Mouse (Mus musculus): ENCODE data around the gene Tle4.

The Tle4 gene

GRCm38 (mm10) chr19:14453486-14453885 lies 144.4 kb downstream of the Tle4 start:
- no peak for DNase-seq (ENCODE audit: low spot score)

GRCm38 (mm10) chr19:14451329-14451728 lies 146.5 kb downstream of the Tle4 start:
- DNase-seq (ENCODE audit: low spot score), result no peak

- no peak for DNase-seq (ENCODE audit: low spot score)
These were observed 148.1 kb downstream of the Tle4 start for GRCm38 (mm10) chr19:14449738-14450137.

GRCm38 (mm10) chr19:14448586-14448985 lies 149.3 kb downstream of the Tle4 start:
- DNase-seq (ENCODE audit: low spot score), result no peak

GRCm38 (mm10) chr19:14447474-14447873 lies 150.4 kb downstream of the Tle4 start:
- no peak for DNase-seq (ENCODE audit: low spot score)

GRCm38 (mm10) chr19:14441861-14442260 lies 156.0 kb downstream of the Tle4 start:
- no peak for DNase-seq (ENCODE audit: low spot score)

- no peak for DNase-seq (ENCODE audit: low spot score)
These were observed 160.6 kb downstream of the Tle4 start for GRCm38 (mm10) chr19:14437226-14437625.

- no peak for DNase-seq (ENCODE audit: low spot score)
These were observed 161.3 kb downstream of the Tle4 start for GRCm38 (mm10) chr19:14436567-14436966.

GRCm38 (mm10) chr19:14435681-14436376 lies 162.0 kb downstream of the Tle4 start:
- peak; percentile 26 for DNase-seq (ENCODE audit: low spot score)

GRCm38 (mm10) chr19:14433900-14434299 lies 164.0 kb downstream of the Tle4 start:
- DNase-seq (ENCODE audit: low spot score), result no peak

GRCm38 (mm10) chr19:14432436-14432835 lies 165.4 kb downstream of the Tle4 start:
- no peak for DNase-seq (ENCODE audit: low spot score)

- DNase-seq (ENCODE audit: low spot score), result no peak
These were observed 170.9 kb downstream of the Tle4 start for GRCm38 (mm10) chr19:14426920-14427319.

- no peak for DNase-seq (ENCODE audit: low spot score)
These were observed 171.5 kb downstream of the Tle4 start for GRCm38 (mm10) chr19:14426244-14426868.

- DNase-seq (ENCODE audit: low spot score), result no peak
These were observed 172.7 kb downstream of the Tle4 start for GRCm38 (mm10) chr19:14425122-14425521.

GRCm38 (mm10) chr19:14424016-14424964 lies 173.6 kb downstream of the Tle4 start:
- DNase-seq (ENCODE audit: low spot score), result no peak

GRCm38 (mm10) chr19:14421691-14422090 lies 176.2 kb downstream of the Tle4 start:
- DNase-seq (ENCODE audit: low spot score), result no peak

- no peak for DNase-seq (ENCODE audit: low spot score)
These were observed 178.0 kb downstream of the Tle4 start for GRCm38 (mm10) chr19:14419886-14420285.

- DNase-seq (ENCODE audit: low spot score), result no peak
These were observed 181.0 kb downstream of the Tle4 start for GRCm38 (mm10) chr19:14416845-14417244.

- no peak for DNase-seq (ENCODE audit: low spot score)
These were observed 181.9 kb downstream of the Tle4 start for GRCm38 (mm10) chr19:14415996-14416395.

- DNase-seq (ENCODE audit: low spot score), result no peak
These were observed 182.9 kb downstream of the Tle4 start for GRCm38 (mm10) chr19:14414957-14415356.

- DNase-seq (ENCODE audit: low spot score), result no peak
These were observed 191.2 kb downstream of the Tle4 start for GRCm38 (mm10) chr19:14406603-14407002.
